Mouse (Mus musculus) kidney, postnatal 10 days (tissue): Measurements from ENCODE around the gene R3hcc1l.
A peak's percentile ranks its signal among the peaks of the same experiment; 100 is the strongest.

Source experiments
- DNase-seq: peaks from one replicate; pipeline ENCODE4 v3.0.0; 2021; ENCODE audit warnings: mixed read lengths

R3hcc1l gene

DNA sequence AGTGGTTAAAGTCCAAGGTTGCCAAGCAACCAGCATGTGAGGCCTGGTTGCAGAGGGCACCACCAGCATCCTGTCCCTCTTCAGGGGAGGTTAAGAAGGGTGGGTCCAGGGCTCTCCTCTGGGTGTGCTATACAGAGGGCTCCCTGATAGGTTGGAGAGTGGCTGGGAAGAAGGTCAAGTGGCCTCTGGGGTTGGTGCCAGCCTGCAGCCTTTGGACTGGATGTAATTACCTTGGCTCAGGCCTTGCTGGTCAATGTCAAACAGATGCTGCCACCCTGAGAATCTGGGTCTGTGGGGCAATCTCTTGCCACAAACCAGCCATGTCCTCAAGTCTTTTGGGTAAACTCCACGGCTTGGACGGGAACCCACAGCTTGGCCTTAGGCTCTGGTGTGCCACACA is 82.9 kb downstream of the R3hcc1l start:
- no peak for DNase-seq

GRCm38 (mm10) chr19:42602041-42602440 is 83.5 kb downstream of the R3hcc1l start:
- DNase-seq = no peak

GRCm38 (mm10) chr19:42602576-42602975 is 84.0 kb downstream of the R3hcc1l start:
- DNase-seq = no peak

- no peak for DNase-seq
These were observed 89.5 kb downstream of the R3hcc1l start for GRCm38 (mm10) chr19:42608082-42608481.

- DNase-seq = no peak
These were observed 91.2 kb downstream of the R3hcc1l start for GRCm38 (mm10) chr19:42609716-42610115.

- no peak for DNase-seq
These were observed 93.2 kb downstream of the R3hcc1l start for GRCm38 (mm10) chr19:42611746-42612145.

GRCm38 (mm10) chr19:42612654-42613053 is 94.1 kb downstream of the R3hcc1l start, which contains the start of gene Loxl4:
Gene Loxl4, minus strand, starts transcription at chr19:42612813.
- peak; percentile 85 for DNase-seq

DNA sequence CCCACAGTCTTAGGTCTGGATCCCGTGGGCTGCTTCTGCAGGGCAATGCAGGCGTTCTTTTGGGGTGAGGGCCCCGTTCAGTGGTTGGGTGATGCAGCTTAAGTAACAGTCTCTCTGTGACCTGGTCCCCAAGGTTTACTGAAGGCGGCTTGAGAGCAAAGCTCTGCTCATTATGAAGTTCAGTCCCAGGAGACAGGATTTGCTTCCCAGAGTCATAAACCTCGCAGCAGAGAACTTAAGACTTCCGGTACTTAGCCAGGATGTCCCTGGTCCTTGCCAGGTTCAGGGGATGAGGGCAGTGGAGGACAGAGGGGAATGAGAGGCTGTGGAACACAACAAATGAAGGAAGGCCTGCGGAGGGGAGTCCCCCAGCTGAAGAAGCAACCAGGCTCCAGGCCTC is 94.6 kb downstream of the R3hcc1l start:
- DNase-seq = peak; percentile 48

- no peak for DNase-seq
These were observed 95.2 kb downstream of the R3hcc1l start for GRCm38 (mm10) chr19:42613647-42614225.

DNA sequence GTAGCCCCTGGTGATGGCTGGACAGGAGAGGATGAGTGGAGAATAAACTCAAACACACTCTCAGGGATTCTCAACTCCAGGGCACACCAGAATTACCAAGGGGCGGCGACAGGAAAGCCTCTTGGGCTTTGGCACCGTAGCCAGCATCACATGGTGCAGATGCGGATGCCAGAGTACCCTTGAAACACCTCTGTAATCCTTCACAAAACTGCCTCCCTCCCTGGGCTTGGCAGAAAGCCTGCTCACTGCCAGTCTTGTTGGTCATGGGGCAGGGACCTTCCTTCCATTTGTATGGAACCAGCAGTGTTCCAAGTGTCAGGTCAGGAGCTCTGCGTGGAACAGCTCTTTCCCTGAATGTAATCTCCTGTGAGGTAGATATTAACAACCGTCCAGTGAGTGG is 109.5 kb downstream of the R3hcc1l start:
- no peak for DNase-seq

DNA sequence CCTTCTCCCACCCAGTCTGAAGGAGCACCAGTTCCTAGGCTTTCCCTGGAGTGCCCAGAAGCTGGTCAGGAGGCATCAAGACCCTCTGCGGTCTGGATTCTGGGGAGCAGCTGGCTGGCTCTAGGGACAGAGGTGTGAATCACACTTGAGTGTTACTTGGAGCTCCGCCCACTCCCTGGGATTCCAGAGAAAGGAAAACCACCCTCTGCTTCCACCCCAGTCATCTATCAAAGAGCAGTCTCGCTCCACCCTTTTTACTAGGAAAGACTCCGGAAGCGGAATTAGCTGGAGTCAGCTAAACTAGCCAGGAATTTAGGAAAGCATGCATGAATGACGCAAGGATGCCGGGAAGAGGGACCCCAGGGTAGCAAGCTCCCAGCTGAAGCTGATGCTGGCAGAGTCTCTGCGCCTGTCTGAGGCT is 113.0 kb downstream of the R3hcc1l start:
- peak; percentile 73 for DNase-seq

- no peak for DNase-seq
These were observed 113.7 kb downstream of the R3hcc1l start for GRCm38 (mm10) chr19:42632301-42632700.

GRCm38 (mm10) chr19:42633650-42634049 is 115.1 kb downstream of the R3hcc1l start:
- DNase-seq = no peak

DNA sequence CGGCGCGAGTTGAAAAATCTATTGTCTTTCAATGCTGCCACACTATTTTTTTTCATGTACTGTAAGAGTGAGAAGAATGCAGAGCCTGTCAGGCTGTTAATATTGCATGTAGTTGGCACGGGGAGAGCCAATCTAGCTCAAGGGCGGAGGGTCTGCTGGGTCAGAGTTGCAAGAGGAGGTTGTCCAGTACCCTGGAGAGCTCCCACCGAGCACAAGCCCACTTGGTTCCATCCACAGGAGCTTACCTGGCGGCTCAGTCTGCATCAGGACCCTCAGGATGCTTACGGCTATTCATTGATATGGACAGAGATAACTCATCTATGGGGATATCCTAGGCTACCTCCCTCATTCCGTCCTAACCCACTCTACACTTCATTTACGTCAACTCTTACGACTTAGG is 118.1 kb downstream of the R3hcc1l start:
- DNase-seq = peak; percentile 74

- peak; percentile 77 for DNase-seq
These were observed 120.3 kb downstream of the R3hcc1l start for GRCm38 (mm10) chr19:42638604-42639481.

- DNase-seq = no peak
These were observed 121.0 kb downstream of the R3hcc1l start for GRCm38 (mm10) chr19:42639544-42639943.

DNA sequence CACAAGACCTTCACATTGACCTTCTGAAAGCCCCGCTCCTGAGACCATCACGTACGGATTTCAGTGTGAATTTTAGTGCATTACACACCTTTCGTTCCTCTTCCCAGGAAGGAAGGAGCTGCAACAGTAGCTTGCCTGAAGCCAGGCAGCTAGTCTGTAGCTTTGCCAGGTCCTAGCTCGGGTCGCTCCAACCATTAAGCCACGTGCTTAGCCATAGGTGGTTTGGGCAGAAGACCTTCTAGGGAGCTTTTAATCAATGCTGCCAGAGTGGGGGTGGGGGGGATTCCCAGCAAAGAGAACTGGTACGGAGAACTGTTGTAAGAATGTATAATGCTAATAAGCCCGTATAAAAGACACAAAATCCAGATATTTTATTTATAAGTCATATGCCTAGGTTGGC is 121.7 kb downstream of the R3hcc1l start:
- DNase-seq = no peak
